26 mouse cellular contexts compared by ENCODE assay signal in genomic region chr1:39098154-39098553, GRCm38 (mm10).
DNase-seq lines count a peak whose midpoint lies in the region; ATAC-seq and TF ChIP-seq lines count a peak whose summit lies in the region.
"Had no signal": no experiment of that assay in that cellular context is flagged by ENCODE, and none has a peak within 500 bp of the region (broad histone marks: within the 10 kb centered on the region; RNA-seq: fewer than 3 reads in every experiment).

No protein-coding gene starts in this region.

- no peak for TF ChIP-seq CTCF in forebrain, postnatal 0 days (IDR thresholded peaks at IDR 0.05; ENCODE audit: low read depth)
- no peak for TF ChIP-seq CTCF in left cerebral cortex, adult 2 months (IDR thresholded peaks at IDR 0.05)

- peaks cover 6% of the 10 kb centered on the region; the same call in 1 of the 2 replicates for H3K4me1 ChIP-seq in forebrain, postnatal 0 days (ENCODE audit: insufficient read depth)
- H3K4me1 ChIP-seq in forebrain, embryonic 16.5 days (replicated peaks; ENCODE audit: control insufficient read depth, insufficient read depth, low read length) = 0 out of 2 replicates have a peak, but pooled peaks cover 2% of the 10 kb centered on the region
- H3K4me1 ChIP-seq: embryonic facial prominence, embryonic 12.5 days; forebrain, embryonic 12.5 days had no signal

- intact Hi-C loops in left cerebral cortex, adult 2 months (cut with DNase I) = loop anchor here (5.0 kb wide), 3 partner anchors 86 to 239 kb away; no protein-coding TSS in a partner anchor

- H3K27me3 ChIP-seq in forebrain, postnatal 0 days (ENCODE audit: insufficient read depth, low read length) = no peaks in the 10 kb centered on the region
- H3K27me3 ChIP-seq in forebrain, embryonic 16.5 days (replicated peaks; ENCODE audit: control insufficient read depth, insufficient read depth, low read length) = no peaks in the 10 kb centered on the region
- no peaks in the 10 kb centered on the region for H3K27me3 ChIP-seq in myocyte (ENCODE audit: control insufficient read depth, insufficient read depth, insufficient read length)
- H3K27me3 ChIP-seq: CH12.LX; embryonic facial prominence, embryonic 12.5 days; embryonic facial prominence, embryonic 15.5 days; forebrain, embryonic 12.5 days; heart, embryonic 13.5 days; Patski had no signal

- H3ac ChIP-seq in myocyte (ENCODE audit: control insufficient read depth, insufficient read length) = no peak overlapping the region

- peak; percentile 41 for DNase-seq in forebrain, postnatal 0 days
- no peak for DNase-seq in left cerebral cortex, adult 2 months (ENCODE audit: extremely low spot score in 1 of 2, low spot score in 2 of 2)
- DNase-seq in left cerebral cortex, adult 8-10 months (ENCODE audit: low spot score in 2 of 2) = no peak
- peak; percentile 62 for DNase-seq in brain, adult 2 months (ENCODE audit: low read depth, low spot score)
- DNase-seq: adrenal gland, adult 2 months; adrenal gland, postnatal 14 days; B cell, adult 2 months; cerebellum, adult 18-20 months; cerebellum, adult 9-10 months; heart, adult 11 months; heart, postnatal 14 days; heart, postnatal 4 days had no signal

- H3K4me2 ChIP-seq in forebrain, postnatal 0 days (ENCODE audit: low read depth) = no peak overlapping the region
- H3K4me2 ChIP-seq in forebrain, embryonic 16.5 days (ENCODE audit: low read length) = no peak overlapping the region
- peak overlapping the region; percentile 1 for H3K4me2 ChIP-seq in myocyte (ENCODE audit: low read depth)
- H3K4me2 ChIP-seq: embryonic facial prominence, embryonic 12.5 days; embryonic facial prominence, embryonic 15.5 days; forebrain, embryonic 12.5 days; heart, embryonic 13.5 days; hindbrain, embryonic 14.5 days had no signal

- no peak overlapping the region for H3K4me3 ChIP-seq in forebrain, postnatal 0 days (ENCODE audit: low read depth, low read length)
- no peak overlapping the region for H3K4me3 ChIP-seq in forebrain, embryonic 16.5 days (replicated peaks; ENCODE audit: low read length)
- no peak overlapping the region for H3K4me3 ChIP-seq in left cerebral cortex, adult 2 months
- H3K4me3 ChIP-seq in myocyte = no peak overlapping the region
- H3K4me3 ChIP-seq: embryonic facial prominence, embryonic 12.5 days; embryonic facial prominence, embryonic 15.5 days; forebrain, embryonic 12.5 days; heart, embryonic 13.5 days had no signal

- WGBS in forebrain, postnatal 0 days = 76% methylated on average over 5 of the region's 5 CpGs
- WGBS in forebrain, embryonic 16.5 days = 84% methylated on average over 5 of the region's 5 CpGs

- no peaks in the 10 kb centered on the region for H3K79me2 ChIP-seq in myocyte (ENCODE audit: control insufficient read depth, insufficient read depth)

- no peaks in the 10 kb centered on the region for H3K36me3 ChIP-seq in forebrain, postnatal 0 days (ENCODE audit: insufficient read depth)
- H3K36me3 ChIP-seq in forebrain, embryonic 16.5 days (ENCODE audit: control insufficient read depth, insufficient read depth) = no peaks in the 10 kb centered on the region
- H3K36me3 ChIP-seq in myocyte (ENCODE audit: control insufficient read depth, insufficient read depth) = no peaks in the 10 kb centered on the region
- H3K36me3 ChIP-seq: embryonic facial prominence, embryonic 12.5 days; embryonic facial prominence, embryonic 15.5 days; forebrain, embryonic 12.5 days; G1E; heart, embryonic 13.5 days had no signal

- H3K9ac ChIP-seq in forebrain, postnatal 0 days = no peak overlapping the region
- no peak overlapping the region for H3K9ac ChIP-seq in forebrain, embryonic 16.5 days (replicated peaks; ENCODE audit: low read depth, low read length)
- H3K9ac ChIP-seq: embryonic facial prominence, embryonic 12.5 days; embryonic facial prominence, embryonic 15.5 days; forebrain, embryonic 12.5 days; heart, embryonic 13.5 days; hindbrain, embryonic 14.5 days had no signal

- no peak for ATAC-seq in forebrain, postnatal 0 days
- no peak for ATAC-seq in forebrain, embryonic 16.5 days
- no peak for ATAC-seq in frontal cortex, adult (ENCODE audit: low TSS enrichment)
- ATAC-seq: hindbrain, postnatal 0 days; inflammation-experienced regulatory T-cells, adult 6 months; intestine, embryonic 16.5 days; Patski had no signal

- 0 out of 2 replicates have a peak overlapping the region, but pooled peaks have one; percentile 23 for H3K27ac ChIP-seq in forebrain, postnatal 0 days (ENCODE audit: low read depth, low read length)
- no peak overlapping the region for H3K27ac ChIP-seq in forebrain, embryonic 16.5 days (ENCODE audit: low read length)
- peak overlapping the region; percentile 80 for H3K27ac ChIP-seq in left cerebral cortex, adult 2 months
- H3K27ac ChIP-seq: embryonic facial prominence, embryonic 12.5 days; forebrain, embryonic 12.5 days; heart, embryonic 13.5 days; hindbrain, embryonic 14.5 days; hindbrain, postnatal 0 days had no signal

- no peaks in the 10 kb centered on the region for H3K9me3 ChIP-seq in forebrain, postnatal 0 days (ENCODE audit: low read length)
- H3K9me3 ChIP-seq in forebrain, embryonic 16.5 days (ENCODE audit: control insufficient read depth, low read length) = no peaks in the 10 kb centered on the region
- H3K9me3 ChIP-seq: embryonic facial prominence, embryonic 12.5 days; embryonic facial prominence, embryonic 15.5 days; forebrain, embryonic 12.5 days; G1E; heart, embryonic 13.5 days had no signal

- no peak for TF ChIP-seq POLR2A in myocyte (IDR thresholded peaks at IDR 0.05; ENCODE audit: insufficient read length, low read depth)

TF ChIP-seq in myocyte, 11 proteins besides CTCF, POLR2A, EP300 and RAD21:
- TF ChIP-seq POLR2AphosphoS2 (IDR thresholded peaks at IDR 0.05; ENCODE audit: insufficient read length, low read depth) (no peak), TCF12 (IDR thresholded peaks at IDR 0.05; ENCODE audit: insufficient read depth, poor library complexity, severe bottlenecking) (no peak), MYOG (IDR thresholded peaks at IDR 0.05; ENCODE audit: control insufficient read depth in 1 of 3, insufficient read depth in 1 of 3, insufficient read length in 2 of 3, low read depth in 2 of 3) (no peak), MYOD1 (IDR thresholded peaks at IDR 0.05; ENCODE audit: control insufficient read depth in 1 of 3, insufficient read length in 2 of 3, low read depth in 2 of 3) (no peak), E2F4 (IDR thresholded peaks at IDR 0.05; ENCODE audit: insufficient read depth) (no peak), SRF (IDR thresholded peaks at IDR 0.05; ENCODE audit: control insufficient read depth, insufficient read length, low read depth) (no peak), USF1 (IDR thresholded peaks at IDR 0.05; ENCODE audit: low read depth) (no peak), CEBPB (IDR thresholded peaks at IDR 0.05; ENCODE audit: insufficient read depth, poor library complexity, severe bottlenecking) (no peak), TCF3 (IDR thresholded peaks at IDR 0.05; ENCODE audit: insufficient read length, low read depth) (no peak), MAX (IDR thresholded peaks at IDR 0.05; ENCODE audit: low read depth) (no peak), REST (IDR thresholded peaks at IDR 0.05; ENCODE audit: insufficient read depth, insufficient read length) (no peak)

Comparison
In these comparisons a context has a peak if more than half of its experiments do, and no peak if none do; other contexts are left out.
1. DNase-seq: peak in forebrain, postnatal 0 days (single experiment) and brain, adult 2 months (single experiment); none in left cerebral cortex, adult 2 months (0 of 2) and left cerebral cortex, adult 8-10 months (0 of 2).